Mouse (Mus musculus): Measurements from ENCODE around the gene Sh3kbp1.

Sh3kbp1 gene

DNA sequence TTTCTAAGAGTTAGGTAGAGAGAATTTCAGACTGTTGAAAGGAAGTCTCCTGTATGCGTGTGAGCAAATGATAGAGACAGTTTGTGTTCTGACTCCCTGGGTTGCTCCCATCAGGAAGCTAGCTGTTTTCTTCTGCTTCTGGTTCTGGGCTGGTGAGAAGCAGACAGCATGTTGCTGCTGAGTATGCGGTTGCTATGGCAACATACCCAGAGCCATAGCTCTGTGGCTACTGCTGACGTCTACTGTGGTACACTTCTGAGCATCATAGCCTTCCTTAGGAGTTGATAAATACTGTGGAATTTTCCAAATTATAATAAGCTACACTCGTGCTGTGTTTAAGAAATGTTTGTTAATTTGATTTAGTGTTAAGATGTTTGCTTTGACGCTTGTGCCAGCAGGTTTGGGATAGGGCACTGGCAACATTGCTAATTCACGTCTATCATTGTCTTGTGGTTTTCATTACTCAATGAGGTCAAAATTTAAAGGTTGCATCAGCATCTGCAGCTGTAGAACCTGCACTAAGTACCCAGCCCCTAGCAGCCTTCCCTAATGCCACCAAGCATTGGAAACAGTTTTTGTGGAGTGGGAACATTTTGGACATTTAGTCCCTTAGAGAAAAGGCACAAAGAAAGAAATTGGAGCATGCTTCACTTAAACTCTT is 202.2 kb downstream of the Sh3kbp1 start:
- no peak for DNase-seq (ENCODE audit: low read depth, low spot score)

DNA sequence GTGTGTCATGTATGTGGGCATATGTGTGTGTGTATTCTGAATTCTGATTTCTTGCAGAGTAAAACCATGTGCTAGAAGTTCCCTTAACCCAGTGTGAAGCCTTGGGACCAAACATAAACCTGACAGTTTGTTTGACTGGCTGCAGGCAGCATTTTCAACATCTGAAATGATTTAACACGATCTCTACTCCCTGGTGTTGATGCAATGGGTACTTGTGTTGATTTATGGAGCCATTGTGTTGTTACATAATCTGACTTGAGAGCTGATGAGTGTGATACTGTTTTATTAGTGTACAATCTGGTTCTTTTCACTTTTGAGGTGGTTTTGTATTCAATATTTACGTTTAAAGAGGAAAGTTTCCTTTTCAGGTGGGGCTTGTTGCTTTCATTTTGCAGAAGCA is 204.1 kb downstream of the Sh3kbp1 start:
- no peak for DNase-seq (ENCODE audit: low read depth, low spot score)

DNA sequence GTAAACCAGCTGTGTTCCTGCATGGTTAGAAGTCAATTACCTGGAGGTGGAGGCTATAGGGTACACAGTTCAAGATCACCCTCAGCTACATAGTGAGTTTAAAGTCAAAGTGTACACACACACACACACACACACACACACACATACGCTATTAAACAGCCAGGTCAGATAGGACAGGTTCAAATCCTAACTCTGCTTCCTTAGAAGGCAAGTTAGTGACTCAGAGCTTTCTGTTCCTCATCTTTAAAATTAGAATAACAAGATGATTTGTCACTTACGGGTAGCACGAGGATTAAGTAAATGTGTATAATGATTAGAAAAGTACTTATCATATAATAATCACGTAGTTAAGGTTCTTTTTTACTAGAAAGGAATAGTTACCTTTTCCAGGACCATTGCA is 208.2 kb downstream of the Sh3kbp1 start:
- DNase-seq (ENCODE audit: low read depth, low spot score): no peak

DNA sequence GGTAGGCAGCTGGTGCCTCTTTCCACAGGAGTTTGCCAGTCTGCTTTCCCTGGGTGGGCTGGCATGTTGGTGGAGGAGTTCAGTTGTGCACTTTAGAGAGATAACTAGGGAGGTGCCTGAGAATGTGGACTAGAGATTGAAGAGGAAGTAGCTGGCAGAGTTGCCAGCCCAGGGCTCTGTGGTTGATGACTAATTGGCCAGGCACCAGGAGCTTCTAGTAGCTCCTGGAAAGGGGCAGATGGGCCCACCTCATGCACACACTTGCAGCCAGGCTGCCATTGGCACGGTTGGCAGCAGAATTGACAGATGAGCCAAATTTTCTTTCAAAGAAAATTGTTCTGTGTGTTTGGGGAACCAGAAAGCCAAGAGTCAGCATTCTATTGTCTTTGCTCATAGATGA is 210.3 kb downstream of the Sh3kbp1 start:
- DNase-seq (ENCODE audit: low read depth, low spot score): no peak

DNA sequence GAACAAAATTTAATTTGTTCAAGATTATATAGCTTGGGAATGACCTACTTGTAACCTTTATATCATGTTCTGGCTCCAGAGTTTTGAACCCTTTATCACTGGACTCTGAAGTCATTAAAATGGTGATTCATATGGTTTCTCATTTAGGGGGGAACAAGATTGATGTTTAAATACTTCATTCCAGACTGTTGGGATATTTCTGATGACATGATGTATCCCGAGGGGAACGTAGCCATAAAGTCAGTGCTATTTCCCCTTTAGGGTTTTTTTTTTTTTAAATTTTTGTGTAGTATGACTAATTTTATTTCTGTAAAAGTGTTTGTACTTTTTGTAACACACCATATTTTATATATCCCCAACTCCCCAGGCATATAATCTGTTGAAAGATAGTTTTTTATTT is 212.7 kb downstream of the Sh3kbp1 start:
- no peak for DNase-seq (ENCODE audit: low read depth, low spot score)

DNA sequence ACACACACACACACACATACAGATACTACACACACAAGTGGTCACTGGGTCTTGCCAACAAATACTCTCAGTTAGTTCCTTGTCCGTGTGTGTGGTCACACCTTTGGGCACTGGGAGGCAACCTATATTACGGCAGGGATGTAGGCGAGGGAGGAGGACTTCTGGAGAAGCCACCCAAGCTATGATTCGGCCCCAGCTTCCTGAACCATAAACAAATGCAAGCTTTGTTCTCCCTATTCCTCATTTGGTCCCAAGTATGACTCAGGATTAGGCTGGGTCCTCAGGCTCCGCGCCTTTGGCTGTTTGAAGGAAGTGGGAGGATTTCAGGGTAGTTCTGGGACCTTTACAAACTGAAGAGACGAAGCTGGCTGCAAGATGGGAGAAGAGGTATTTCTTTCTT is 213.2 kb downstream of the Sh3kbp1 start:
- DNase-seq (ENCODE audit: low read depth, low spot score): no peak

DNA sequence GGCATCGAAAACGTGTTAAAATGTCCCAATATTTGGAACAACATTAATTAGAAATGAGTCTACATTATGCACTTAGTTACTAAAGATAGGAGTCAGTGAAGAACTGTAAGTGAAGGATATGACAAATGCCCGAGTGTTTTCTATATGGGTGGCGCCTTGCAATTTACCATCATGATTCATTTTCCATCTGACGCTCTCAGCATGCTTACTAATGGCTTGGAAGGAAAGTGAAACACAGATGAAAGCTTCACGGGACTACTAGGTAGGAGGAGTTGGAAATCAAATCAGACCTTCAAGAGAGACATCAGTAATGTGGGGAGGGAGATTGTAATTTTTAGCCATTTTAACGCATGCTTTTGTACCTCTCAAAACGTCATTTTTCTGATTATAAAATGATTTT is 223.7 kb downstream of the Sh3kbp1 start:
- DNase-seq (ENCODE audit: low read depth, low spot score): no peak

DNA sequence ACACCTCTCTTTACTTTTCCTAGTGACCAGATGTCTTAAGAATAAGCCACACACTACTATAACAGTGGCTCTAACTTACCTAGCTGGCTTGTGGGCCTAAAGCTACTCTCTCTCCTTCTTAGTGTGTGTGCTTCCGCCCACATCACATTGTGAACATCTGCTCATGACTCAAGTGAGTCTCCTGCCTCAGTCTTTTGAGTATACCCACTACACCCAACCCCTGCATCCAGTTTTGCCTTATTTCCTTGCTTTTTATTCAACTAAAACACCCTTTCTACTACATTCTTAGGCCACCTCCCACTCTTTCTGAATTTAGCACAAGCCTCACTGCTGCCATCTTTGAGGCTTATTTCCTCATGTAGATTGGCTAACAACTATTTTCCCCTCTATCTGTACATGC is 229.8 kb downstream of the Sh3kbp1 start:
- no peak for DNase-seq (ENCODE audit: low read depth, low spot score)

DNA sequence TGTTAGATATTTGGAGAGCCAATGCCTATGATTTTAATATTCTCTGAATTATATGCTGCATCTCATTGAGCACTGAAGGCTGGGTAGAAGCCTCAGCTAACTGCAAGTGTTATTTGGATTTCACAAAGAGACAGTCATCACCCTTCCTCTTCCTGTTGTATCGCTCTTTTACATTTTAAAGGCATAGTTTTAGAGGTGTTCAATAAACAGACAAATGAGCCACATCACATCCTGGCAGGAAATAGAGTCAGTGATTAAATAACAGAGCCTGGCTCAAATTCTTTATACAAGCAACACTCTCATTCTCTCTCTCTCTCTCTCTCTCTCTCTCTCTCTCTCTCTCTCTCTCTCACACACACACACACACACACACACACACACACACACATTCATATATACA is 231.1 kb downstream of the Sh3kbp1 start:
- no peak for DNase-seq (ENCODE audit: low read depth, low spot score)

DNA sequence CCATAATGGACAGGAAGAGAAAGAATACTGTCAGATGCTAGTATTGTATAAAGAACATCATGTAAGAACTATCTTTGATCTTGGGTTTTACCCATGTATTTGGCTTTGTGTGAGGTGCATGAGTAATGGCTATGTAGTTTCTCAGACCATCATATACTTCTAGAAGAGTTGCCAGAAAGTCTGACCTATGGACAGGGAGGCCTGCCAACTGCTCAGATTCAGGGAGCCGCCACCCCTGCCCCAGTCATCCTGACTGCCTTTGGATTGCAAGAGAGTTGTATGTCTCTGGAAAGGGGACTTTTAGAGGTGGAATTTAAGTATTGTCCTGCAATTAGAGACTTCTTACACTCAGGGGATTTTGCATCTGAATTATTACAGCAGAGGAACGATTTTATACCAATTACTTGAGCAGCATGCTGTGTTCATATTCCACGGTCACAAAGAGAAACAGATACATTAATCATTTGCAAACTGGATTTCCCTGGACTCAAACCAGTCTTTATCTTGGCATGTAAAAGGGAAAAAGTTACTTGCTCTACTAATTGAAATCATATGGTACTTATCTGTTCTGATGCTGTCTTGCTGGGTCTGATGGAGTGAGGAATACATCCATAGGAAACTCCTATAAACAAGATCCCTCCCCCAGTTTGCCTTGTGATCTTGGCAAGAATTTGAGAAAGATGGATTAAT is 233.9 kb downstream of the Sh3kbp1 start:
- no peak for DNase-seq (ENCODE audit: low read depth, low spot score)

DNA sequence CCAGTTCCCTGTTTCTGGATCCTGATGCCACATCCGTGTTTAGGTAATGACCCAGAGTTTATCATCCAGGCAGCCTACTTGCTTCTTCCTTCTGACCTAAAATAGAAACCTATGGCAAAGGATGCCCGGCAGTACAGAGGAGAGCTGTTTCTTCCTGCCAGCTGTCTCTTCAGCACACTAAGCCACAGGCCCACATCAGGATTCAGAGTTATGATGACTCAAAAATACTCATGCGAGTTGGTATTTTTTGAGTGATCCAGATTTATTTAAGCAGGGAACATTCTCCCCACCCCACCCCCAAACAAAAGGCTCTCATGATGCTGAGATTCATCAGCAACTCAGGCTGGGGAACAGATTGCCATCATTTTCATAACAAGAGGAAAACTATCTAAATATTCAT is 240.6 kb downstream of the Sh3kbp1 start:
- no peak for DNase-seq (ENCODE audit: low read depth, low spot score)

DNA sequence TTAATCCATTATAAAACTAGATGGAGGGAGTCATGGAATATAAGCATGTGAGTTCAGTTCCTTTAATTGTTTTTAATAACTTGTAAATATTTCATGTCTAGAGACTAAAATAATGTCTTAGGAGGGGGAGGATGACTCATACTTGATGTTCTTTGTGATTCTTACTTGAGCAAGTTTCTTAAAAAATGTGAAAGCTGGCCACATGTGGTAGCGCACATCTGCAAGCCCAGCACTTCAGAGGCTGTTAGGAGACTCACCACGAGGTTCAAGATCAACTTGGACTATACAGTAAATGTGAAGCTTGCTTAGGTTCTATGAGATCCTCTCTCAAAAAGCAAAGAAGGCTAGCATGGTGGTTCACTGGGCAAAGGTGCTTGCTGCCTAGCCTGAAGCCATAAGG is 245.4 kb downstream of the Sh3kbp1 start:
- DNase-seq (ENCODE audit: low read depth, low spot score): no peak

DNA sequence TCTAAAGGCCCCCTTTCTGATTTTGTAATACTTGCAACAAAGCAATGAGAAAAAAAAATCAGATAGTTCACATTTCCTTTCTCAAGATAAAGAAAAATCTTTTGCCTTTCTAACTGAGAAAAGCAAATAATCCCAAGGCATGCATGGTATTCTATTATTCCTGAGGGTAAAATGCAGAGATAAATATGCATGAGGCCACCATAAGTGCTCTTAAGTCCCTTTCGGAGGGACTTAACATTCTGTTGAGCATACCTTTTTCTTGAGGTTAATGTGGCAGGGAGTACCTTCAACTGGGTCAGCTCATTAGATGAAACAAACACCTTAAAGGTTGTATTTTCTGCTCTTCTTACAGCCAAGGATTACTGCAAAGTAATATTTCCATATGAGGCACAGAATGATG is 250.7 kb downstream of the Sh3kbp1 start:
- DNase-seq (ENCODE audit: low read depth, low spot score): no peak

DNA sequence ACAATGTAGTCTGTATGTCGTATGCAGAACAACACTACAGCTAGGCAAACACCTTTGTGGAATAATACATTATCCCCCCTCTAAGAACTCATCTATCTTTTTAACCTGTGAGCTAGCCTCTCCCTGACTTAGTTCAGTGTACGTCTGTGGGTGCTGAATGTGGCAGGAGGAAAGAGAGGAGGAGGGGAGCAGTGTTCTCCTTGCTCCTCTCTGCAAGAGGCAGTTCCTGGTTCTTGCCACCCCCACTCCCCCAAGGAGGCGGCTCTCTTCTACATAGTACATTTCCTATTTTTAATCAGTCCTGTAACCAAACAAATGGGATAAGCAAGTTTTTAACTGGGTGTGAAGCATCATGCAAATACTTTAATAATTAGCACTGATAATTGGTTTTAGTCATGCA is 252.4 kb downstream of the Sh3kbp1 start:
- no peak for DNase-seq (ENCODE audit: low read depth, low spot score)

DNA sequence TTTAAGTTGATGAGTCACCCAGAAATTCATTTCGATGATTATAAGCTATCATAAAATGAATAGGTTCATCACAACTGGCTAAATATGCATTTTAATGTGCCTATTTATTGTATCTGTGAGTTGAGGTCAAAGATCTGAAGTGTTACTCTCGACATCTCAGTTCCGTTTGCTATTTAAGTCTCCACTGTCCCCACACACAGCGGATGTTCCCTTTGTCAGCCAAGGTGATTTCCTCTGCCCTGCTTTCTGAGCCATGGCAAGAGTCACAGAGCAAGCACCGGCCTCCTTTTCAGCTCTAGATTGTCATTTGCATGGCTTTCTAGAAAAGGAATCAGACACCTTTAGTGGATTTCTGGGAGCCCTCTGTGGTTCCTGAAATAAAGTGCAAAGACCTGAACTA is 254.5 kb downstream of the Sh3kbp1 start:
- no peak for DNase-seq (ENCODE audit: low read depth, low spot score)

DNA sequence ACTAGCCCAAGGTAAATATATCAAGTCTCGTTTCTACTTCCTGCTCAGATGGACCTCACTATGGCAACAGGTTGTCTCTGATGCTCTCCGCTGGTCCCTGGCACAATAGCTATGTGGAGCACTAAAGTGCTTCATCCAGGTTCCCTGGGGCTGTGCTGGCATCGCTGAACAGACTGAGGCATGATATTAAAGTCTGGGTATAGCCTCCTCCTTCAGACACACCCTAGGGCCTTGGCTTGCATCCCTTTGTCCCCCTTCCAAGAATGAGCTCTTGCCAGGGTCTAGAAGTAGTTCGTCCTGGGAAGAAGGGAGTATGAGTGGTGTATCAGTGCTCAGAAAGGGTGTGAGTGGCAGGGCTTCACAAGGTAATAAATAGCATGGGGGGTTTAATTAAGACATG is 269.5 kb downstream of the Sh3kbp1 start:
- no peak for DNase-seq (ENCODE audit: low read depth, low spot score)

DNA sequence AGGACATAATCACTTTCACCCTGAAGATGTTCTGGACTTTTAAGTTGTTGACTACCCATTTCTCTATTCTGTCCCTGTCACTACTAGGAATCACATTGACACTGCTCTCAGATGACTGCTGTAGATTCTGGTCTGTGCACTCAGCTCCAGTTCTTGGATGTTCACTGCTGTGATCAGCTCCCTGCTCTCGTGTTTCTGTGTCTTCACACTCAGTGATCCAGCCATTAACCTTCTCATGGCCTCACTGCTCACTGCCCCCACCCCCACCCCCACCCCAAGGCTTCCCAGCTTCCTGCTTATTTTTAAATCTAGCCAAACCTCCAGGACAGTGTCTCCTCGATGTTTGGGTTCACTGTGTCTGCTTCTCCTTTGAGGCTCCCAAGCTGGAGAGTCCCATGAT is 271.0 kb downstream of the Sh3kbp1 start:
- DNase-seq (ENCODE audit: low read depth, low spot score): no peak

DNA sequence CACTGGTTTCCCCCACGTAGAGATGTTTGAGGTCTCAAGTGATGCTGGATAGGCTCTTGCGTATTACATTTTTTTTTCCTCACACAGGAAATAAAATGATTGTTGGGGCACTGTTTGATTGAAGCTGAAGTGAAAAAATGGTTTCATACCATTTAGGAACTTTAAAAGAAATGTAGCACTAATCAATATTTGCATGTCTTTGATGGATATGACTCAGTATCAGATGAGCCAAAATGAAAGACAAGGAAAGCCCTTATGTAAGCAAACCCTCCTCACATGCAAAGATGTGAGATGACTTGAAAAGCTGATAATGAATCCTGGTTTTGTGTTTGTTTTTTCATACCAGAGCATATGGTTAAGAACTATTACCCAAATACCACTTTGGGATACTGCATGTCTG is 272.0 kb downstream of the Sh3kbp1 start:
- no peak for DNase-seq (ENCODE audit: low read depth, low spot score)

DNA sequence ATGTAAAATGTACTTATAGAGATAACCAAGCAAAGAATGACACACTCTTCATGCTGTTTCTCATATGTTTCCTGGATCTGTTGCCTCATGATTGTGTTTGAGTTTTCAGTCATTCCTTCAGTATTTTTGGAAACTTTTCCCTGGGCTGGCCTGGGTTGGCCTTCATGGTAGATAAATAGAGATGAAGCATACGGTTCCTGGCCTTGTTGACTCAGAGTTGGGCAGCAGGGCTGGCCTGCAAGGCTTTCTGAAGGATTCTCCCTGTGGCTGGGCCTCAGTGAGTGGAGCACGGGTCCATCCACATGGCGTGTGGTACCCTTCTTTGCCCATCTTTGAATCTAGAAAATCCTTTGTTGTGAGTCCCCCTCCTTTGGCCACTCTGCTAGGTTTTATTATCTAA is 276.3 kb downstream of the Sh3kbp1 start:
- no peak for DNase-seq (ENCODE audit: low read depth, low spot score)

DNA sequence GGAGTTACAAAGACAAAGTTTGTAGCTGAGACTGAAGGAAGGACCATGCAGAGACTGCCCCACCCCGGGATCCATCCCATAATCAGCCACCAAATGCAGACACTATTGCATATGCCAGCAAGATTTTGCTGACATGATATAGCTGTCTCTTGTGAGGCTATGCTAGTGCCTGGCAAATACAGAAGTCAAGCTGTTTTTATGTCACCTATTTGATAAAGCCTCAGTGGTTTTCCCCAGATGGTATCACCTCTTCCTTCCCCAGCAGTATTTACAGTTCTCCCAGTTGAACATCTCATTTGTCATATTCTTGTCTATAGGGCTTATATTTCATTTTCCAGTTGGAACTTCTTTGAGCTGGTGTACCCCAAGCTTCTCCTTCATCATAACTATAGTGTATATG is 280.6 kb downstream of the Sh3kbp1 start:
- DNase-seq (ENCODE audit: low read depth, low spot score): no peak

DNA sequence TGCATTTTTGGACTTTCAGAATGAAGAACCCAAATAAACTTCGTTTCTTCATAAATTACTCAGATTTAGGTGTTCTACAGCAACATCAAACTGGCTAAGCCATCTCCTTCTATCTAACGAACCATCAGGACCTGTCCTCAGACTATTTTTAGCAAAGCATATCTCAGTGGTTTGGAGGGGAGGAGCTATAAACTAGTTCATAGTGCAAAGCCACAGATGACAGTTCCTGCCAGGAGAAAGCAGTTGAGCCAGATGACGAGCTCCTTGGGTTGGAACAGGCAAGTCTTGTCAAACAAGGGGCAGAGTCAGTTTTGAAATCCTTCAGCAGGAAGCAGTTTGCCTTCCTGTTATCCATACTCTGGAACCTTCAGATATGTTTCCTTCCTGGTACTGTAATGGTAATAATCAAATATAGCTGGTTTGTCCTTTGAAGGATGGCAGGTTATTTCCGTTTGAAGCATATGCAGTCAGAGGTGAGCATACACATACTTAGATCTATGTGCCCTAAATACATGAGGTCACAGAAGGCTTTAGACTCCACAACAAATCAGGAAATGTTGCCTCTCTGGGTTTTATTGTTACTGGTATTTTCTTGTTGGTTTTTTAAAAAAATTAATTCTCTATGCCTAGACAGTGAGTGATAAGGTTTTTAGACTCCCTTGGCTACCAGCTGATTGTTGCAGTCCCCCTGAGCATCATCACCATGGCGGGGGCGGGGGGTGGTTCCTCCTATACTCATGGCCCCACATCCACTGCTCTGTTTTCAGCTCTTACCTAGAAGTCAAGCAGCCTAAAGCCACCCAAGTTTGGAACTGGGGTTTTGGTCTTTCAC is 282.6 kb downstream of the Sh3kbp1 start:
- DNase-seq (ENCODE audit: low read depth, low spot score): no peak

DNA sequence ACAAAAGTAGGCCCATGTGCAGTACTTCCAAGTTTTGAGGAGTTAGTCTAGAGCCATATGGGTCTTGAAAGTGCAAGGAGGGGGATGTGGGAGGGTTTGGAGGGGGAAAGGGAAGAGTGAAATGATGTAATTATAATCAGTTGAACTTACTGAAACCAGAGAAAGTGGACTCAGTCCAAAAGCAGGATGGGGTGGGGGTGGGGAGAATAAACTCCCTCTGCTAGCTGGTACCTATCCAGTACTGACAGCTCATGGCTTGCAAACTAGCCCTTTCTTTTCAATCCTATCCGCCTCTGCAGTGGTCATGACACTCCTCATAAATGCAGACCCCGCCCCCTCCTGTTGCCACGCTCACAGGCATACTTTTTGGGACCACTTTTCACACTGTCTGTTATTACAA is 283.5 kb downstream of the Sh3kbp1 start:
- no peak for DNase-seq (ENCODE audit: low read depth, low spot score)

DNA sequence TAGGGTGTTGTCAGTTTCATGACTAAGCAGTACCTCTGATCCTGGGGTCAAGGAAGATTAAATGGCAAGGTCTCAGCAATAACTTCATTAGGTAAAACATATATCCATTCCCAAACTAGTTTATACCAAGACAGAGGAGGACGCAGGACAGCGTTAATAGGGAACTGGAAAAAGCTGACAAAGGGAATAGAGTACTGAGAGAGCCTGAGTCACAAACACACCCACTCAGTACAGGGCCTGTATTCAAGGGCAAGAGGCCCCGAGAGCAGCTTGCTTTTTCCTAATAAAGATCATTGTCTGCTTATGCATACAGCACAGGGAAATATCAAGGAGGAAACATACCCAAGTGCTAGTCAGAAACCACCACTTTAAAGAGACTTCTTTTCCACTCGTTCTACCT is 284.5 kb downstream of the Sh3kbp1 start:
- no peak for DNase-seq (ENCODE audit: low read depth, low spot score)

All from retina, postnatal 7 days (tissue).